Mouse (Mus musculus) midbrain, embryonic 11.5 days (tissue): ENCODE measurements around the gene Sftpa1. TPM values are rescaled to one million over a fixed set of nuclear protein-coding genes. Genes with fewer than 3 reads are reported as not detected.

ENCODE experiments used
- ATAC-seq: fragments of 200-750 bp; cut with Nextera tagmentation; 2 replicates; pipeline ENCODE4 v1.8.0; 2017; ENCODE audit warnings: moderate TSS enrichment, moderate library complexity; ENCODE audit not compliant: low FRiP score
- DNase-seq: peaks from one replicate; pipeline ENCODE4 v3.0.0; 2015; ENCODE audit warnings: low spot score; ENCODE audit errors: missing footprints
- H3K27ac ChIP-seq: fragments of 300-500 bp; sonication (generic); 2 replicates; pipeline ENCODE4 v1.5.1; 2014; ENCODE audit warnings: low read depth, low read length
- H3K27me3 ChIP-seq: fragments of 300-500 bp; sonication (generic); 2 replicates; pipeline ENCODE4 v1.6.1; 2014; ENCODE audit warnings: mild to moderate bottlenecking, low read length, moderate library complexity, mixed read lengths; ENCODE audit not compliant: control insufficient read depth, insufficient read depth
- H3K36me3 ChIP-seq: fragments of 300-500 bp; sonication (generic); 2 replicates; pipeline ENCODE4 v1.6.1; 2014; ENCODE audit warnings: mild to moderate bottlenecking, low read length, moderate library complexity, mixed read lengths; ENCODE audit not compliant: control insufficient read depth, insufficient read depth
- H3K4me1 ChIP-seq: fragments of 300-500 bp; sonication (generic); 2 replicates; pipeline ENCODE4 v1.6.1; 2014; ENCODE audit warnings: low read length; ENCODE audit not compliant: control insufficient read depth, insufficient read depth
- H3K4me2 ChIP-seq: fragments of 300-500 bp; sonication (generic); 2 replicates; pipeline ENCODE4 v1.6.1; 2014; ENCODE audit warnings: mild to moderate bottlenecking, moderate library complexity
- H3K4me3 ChIP-seq: fragments of 300-500 bp; sonication (generic); 2 replicates; pipeline ENCODE4 v1.5.1; 2014; ENCODE audit warnings: low read depth, low read length
- H3K9ac ChIP-seq: fragments of 300-500 bp; sonication (generic); 2 replicates; pipeline ENCODE4 v1.6.1; 2014; ENCODE audit warnings: low read length
- H3K9me3 ChIP-seq: fragments of 300-500 bp; sonication (generic); 2 replicates; pipeline ENCODE4 v1.6.1; 2016; ENCODE audit warnings: low read length; ENCODE audit not compliant: control insufficient read depth
- WGBS: fragments of 180-500 bp; shearing (Covaris S2); extraction: QIAGEN DNeasy Blood & Tissue Kit; methylation state at CpG from one replicate; pipeline ENCODE4 v1.1.7; 2014; 5-methylcytosine and 5-hydroxymethylcytosine counted together
- polyA plus RNA-seq: library from polyadenylated mRNA; unstranded; fragments of >200 nt; fragmentation: Nextera tagmentation; extraction: Ambion mirVana; gene quantifications from 2 replicates; pipeline ENCODE4 v1.2.1, GENCODE M21; 2014

The Sftpa1 gene
- polyA plus RNA-seq, 1 experiment from 2014 or later, result not detected

DNA sequence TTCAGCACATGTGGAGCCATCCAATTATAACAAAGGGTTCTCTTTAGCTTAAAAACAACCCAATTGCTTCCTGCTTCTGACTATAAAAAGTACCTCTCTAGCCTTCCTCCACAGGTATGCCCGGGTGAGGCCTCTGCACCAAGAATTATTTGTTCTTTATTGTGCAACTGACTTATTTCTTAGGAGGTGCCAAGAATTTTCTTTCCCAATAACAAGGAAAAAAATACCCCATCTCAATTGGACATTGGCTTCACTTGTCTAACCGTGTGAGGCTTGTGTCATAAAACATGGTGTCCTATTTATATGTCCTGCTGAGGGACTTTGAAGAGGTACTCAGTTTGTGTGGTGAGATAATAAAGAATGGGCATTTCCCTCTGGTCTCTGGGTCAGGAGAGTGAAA lies 38.9 kb downstream of the Sftpa1 start:
- Histone ChIP-seq H3K9me3 (no peaks in the 10 kb centered on the region), H3K27ac (no peak overlapping the region), H3K27me3 (no peaks in the 10 kb centered on the region), H3K4me1 (no peaks in the 10 kb centered on the region), H3K4me3 (no peak overlapping the region), H3K9ac (no peak overlapping the region), H3K4me2 (no peak overlapping the region), H3K36me3 (no peaks in the 10 kb centered on the region)
- ATAC-seq, result no peak
- no peak for DNase-seq
- 89% methylated on average over 2 of the region's 2 CpGs for WGBS

DNA sequence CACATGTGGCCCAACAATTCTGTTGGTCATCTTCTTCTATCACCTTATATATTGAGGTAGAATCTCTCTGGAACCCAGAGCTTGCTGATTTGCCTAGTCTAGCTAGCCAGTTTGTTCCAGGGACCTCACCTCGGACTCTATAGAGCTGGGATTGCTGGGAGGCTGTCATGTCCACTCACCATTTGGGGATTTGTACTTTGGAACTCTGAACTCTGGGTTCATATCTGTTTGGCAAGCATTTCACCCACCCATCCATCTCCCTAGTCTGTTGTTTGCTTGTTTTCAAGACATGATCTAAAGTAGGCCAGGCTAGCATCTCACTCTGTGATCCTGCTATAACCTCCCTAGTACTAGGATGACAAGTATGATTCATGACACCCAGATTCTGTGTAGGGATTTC lies 43.2 kb downstream of the Sftpa1 start:
- no peaks in the 10 kb centered on the region for H3K9me3 ChIP-seq
- H3K4me2 ChIP-seq, result no peak overlapping the region
- DNase-seq (no peak), ATAC-seq (no peak)
- no peak overlapping the region for H3K4me3 ChIP-seq
- no peaks in the 10 kb centered on the region for H3K36me3 ChIP-seq
- WGBS, result 61% methylated on average over 1 of the region's 1 CpGs
- no peak overlapping the region for H3K27ac ChIP-seq
- H3K4me1 ChIP-seq, result no peaks in the 10 kb centered on the region
- no peaks in the 10 kb centered on the region for H3K27me3 ChIP-seq
- H3K9ac ChIP-seq, result no peak overlapping the region

DNA sequence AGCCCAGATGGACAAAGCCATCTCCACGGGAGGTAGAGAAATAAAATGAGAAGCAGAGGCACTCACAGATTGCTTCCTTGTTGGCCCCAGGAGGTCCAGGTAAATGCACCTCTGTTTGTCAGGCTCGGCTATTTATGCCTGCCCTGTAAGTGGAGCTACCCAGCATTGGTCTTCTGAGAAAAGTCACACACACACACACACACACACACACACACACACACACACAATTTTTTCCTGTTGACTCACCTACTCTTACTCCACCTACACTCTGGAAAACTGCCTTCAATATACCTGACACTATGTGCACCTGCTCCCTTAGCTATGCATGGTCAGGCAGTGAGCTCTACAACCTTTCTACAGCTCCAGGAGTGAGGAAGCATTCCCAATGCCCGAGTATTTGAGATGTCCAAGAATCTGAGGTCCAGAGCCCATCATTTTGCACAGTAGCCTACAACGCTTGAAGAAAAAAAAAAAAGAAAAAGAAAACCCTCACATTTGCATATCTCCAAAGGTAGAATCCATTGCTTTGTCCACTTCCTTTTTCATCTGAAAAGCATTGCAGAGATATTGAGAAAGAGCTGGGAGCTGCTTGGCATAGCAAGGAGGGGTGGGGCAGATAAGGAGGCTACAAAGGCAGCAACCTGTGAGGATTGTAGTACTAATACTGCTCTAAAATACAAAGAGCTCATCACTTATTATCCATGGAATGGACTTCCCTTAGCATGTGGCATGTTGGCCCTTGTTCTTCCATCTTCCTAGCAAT lies 53.7 kb downstream of the Sftpa1 start, which contains the start of gene Sftpd:
Sftpd (minus strand) TSS at position 91 of the 763 bp plus-strand sequence.
- no peak within 1 kb of the TSS for H3K9ac ChIP-seq
- 79% methylated on average over 4 of the region's 4 CpGs for WGBS
- no peaks in the 10 kb centered on the region for H3K27me3 ChIP-seq
- H3K9me3 ChIP-seq, result no peaks in the 10 kb centered on the region
- H3K4me2 ChIP-seq, result no peak within 1 kb of the TSS
- H3K4me3 ChIP-seq, result no peak within 1 kb of the TSS
- no peaks in the 10 kb centered on the region for H3K4me1 ChIP-seq
- DNase-seq, result no peak
- no peak for ATAC-seq
- H3K36me3 ChIP-seq, result no peaks in the 10 kb centered on the region
- H3K27ac ChIP-seq, result no peak within 1 kb of the TSS

Other genes with a start within 250 kb of the Sftpa1 start
- gene Sh2d4b, start 238.5 kb upstream of the Sftpa1 start, polyA plus RNA-seq, result 0.76 and 0.78 TPM in 2 replicates
- gene Tspan14, start 165.0 kb upstream of the Sftpa1 start, polyA plus RNA-seq, result 99.5 and 101 TPM in 2 replicates
- gene Fam213a, start 118.0 kb upstream of the Sftpa1 start, polyA plus RNA-seq, result 44.7 and 50.4 TPM in 2 replicates
- not detected in 2 replicates for gene Dydc2, start 62.6 kb upstream of the Sftpa1 start, polyA plus RNA-seq
- gene Dydc1, start 58.9 kb upstream of the Sftpa1 start, polyA plus RNA-seq, result not detected in 2 replicates
- not detected in 2 replicates for gene Mat1a, start 26.7 kb upstream of the Sftpa1 start, polyA plus RNA-seq
- not detected in 2 replicates for gene Mbl1, start 19.7 kb downstream of the Sftpa1 start, polyA plus RNA-seq
- not detected in 2 replicates for gene Sftpd, start 53.4 kb downstream of the Sftpa1 start, polyA plus RNA-seq
- gene Gm2832, start 147.0 kb downstream of the Sftpa1 start, polyA plus RNA-seq, result not detected in 2 replicates
- gene Gm5798, start 216.8 kb downstream of the Sftpa1 start, polyA plus RNA-seq, result not detected in 2 replicates